12 mouse cellular contexts compared by ENCODE assay signal in the genomic region with DNA sequence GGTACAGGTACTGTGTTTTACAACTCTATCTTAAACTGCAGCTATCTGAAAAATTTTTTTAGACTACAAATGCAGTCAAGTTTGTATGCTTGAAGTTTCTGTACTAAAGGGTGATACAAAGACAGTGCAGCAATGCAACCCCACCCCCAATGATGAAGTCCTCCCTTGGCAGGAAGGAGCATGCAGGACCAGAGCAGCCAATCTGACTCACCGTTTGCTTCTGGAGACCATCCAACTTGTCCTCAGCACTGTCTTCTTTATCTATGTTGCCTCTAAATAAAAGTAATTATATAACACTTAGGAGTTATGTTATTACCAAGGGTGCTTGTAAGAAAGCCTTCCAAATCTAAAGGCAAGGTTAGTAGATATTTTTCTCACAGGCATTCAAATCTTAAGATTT.
DNase-seq lines count a peak whose midpoint lies in the region; TF ChIP-seq lines count a peak whose summit lies in the region.
"Had no signal": no experiment of that assay in that cellular context is flagged by ENCODE, and none has a peak within 500 bp of the region (broad histone marks: within the 10 kb centered on the region; RNA-seq: fewer than 3 reads in every experiment).

No protein-coding gene starts in this region.

- no peak overlapping the region for H3K9ac ChIP-seq in heart, adult 2 months (ENCODE audit: low read depth, low read length)
- H3K9ac ChIP-seq: forebrain, postnatal 0 days; liver, embryonic 14.5 days; stomach, embryonic 15.5 days had no signal

- TF ChIP-seq POLR2A in heart, adult 2 months (IDR thresholded peaks at IDR 0.05; ENCODE audit: insufficient read depth, low read depth, low read length): no peak

- H3K4me1 ChIP-seq in heart, adult 2 months (ENCODE audit: control insufficient read depth, insufficient read depth, low read length): peaks cover 7% of the 10 kb centered on the region
- H3K4me1 ChIP-seq: stomach, embryonic 15.5 days had no signal

- peaks cover 49% of the 10 kb centered on the region for H3K36me3 ChIP-seq in heart, adult 2 months (ENCODE audit: control insufficient read depth, insufficient read depth, low read length)

- no peaks in the 10 kb centered on the region; the same call in 1 of the 2 replicates for H3K79me2 ChIP-seq in heart, adult 2 months (replicated peaks; ENCODE audit: control insufficient read depth, insufficient read depth, low read length)

- no peak for TF ChIP-seq EP300 in heart, adult 2 months (IDR thresholded peaks at IDR 0.05; ENCODE audit: insufficient read depth, low read depth, low read length)

- H3K4me3 ChIP-seq in heart, adult 2 months: no peak overlapping the region
- H3K4me3 ChIP-seq: stomach, embryonic 15.5 days had no signal

- peak overlapping the region; percentile 3; the same call in 1 of the 2 replicates for H3K27ac ChIP-seq in heart, adult 2 months
- H3K27ac ChIP-seq: liver, embryonic 14.5 days; stomach, embryonic 15.5 days had no signal

- 3% methylated on average over 1 of the region's 1 CpGs for WGBS in heart, adult 2 months

- no peak for TF ChIP-seq CTCF in heart, adult 2 months (IDR thresholded peaks at IDR 0.05)

- intact Hi-C loops in heart, adult 2 months (cut with DNase I): no loop called here
- intact Hi-C loops in heart, postnatal 36 days (cut with DNase I): no loop called here

- no peaks in the 10 kb centered on the region for H3K27me3 ChIP-seq in heart, adult 2 months (ENCODE audit: control insufficient read depth, insufficient read depth, low read length)
- H3K27me3 ChIP-seq: Patski; stomach, embryonic 15.5 days had no signal

- no peak for DNase-seq in heart, adult 2 months
- no peak for DNase-seq in heart, postnatal 36 days
- peak; percentile 58 for DNase-seq in right cerebral cortex, adult 18-20 months
- no peak for DNase-seq in right cerebral cortex, postnatal 10 days (ENCODE audit: low spot score in 2 of 2)
- peak; percentile 49 for DNase-seq in adrenal gland, postnatal 10 days
- DNase-seq in cerebellum, postnatal 36 days: peak; percentile 19 to 24
- DNase-seq in liver: no peak
- no peak for DNase-seq in kidney, postnatal 4 days
- DNase-seq: forebrain, postnatal 0 days had no signal

Comparison
In these comparisons a context has a peak if more than half of its experiments do, and no peak if none do; other contexts are left out.
1. DNase-seq: peak in right cerebral cortex, adult 18-20 months (single experiment), adrenal gland, postnatal 10 days (single experiment) and cerebellum, postnatal 36 days (2 of 2); none in heart, adult 2 months (0 of 2), heart, postnatal 36 days (0 of 2), right cerebral cortex, postnatal 10 days (0 of 2), liver (single experiment) and kidney, postnatal 4 days (0 of 2).